Mouse (Mus musculus): ENCODE measurements at regions not wholly inside any gene's neighbourhood (a gene's known extent, or its start where the extent isn't known, plus 50 kb on each side); places are given as distances from the start of the nearest gene placed in this dataset.

- no peak for DNase-seq (ENCODE audit: low spot score in 2 of 2)
Observed at GRCm38 (mm10) chr10:125467503-125467902, 78.2 kb upstream of the Slc16a7 start.

DNA sequence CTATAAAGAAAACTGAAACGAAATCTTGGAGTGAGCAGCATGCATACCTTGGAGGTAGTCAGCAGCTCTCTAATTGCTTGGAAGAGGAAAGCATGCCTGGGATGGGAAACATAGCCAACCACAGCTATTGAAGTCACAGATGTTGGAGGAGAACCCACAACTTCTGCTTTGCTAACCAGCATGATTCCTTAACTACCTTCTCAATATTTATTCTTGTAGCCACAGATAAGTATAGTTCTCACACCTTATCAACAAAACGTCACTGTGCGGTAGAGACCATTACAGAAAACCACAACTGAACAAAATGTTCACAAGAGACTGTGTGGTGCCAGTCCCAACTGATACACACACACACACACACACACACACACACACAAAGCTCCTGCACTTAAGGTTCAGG is 99.1 kb upstream of the Slc16a7 start:
- no peak for DNase-seq (ENCODE audit: low spot score in 2 of 2)

GRCm38 (mm10) chr10:125490395-125490794 is 101.1 kb upstream of the Slc16a7 start:
- DNase-seq (ENCODE audit: low spot score in 2 of 2): no peak

GRCm38 (mm10) chr10:125494489-125494888 is 105.2 kb upstream of the Slc16a7 start:
- DNase-seq (ENCODE audit: low spot score in 2 of 2): no peak

DNA sequence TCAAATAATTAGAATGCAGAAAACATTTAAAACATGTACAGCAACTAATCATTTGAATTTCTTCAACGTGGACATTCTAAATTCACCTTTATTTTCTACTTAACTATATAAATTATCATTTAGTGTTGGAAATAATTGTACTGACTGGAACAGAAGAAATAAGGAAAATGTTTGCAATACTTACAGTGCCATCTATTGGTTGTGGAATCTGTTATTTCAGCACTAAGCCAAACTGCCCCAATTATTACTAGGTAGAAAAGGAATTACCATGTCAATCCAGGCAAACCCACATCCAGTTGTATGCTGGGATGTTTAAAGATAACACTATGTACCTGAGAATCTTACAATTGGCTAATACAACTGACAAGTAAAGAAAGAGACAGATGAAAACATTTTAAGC is 109.1 kb upstream of the Slc16a7 start:
- DNase-seq (ENCODE audit: low spot score in 2 of 2): no peak

GRCm38 (mm10) chr10:125500338-125500737 is 111.1 kb upstream of the Slc16a7 start:
- no peak for DNase-seq (ENCODE audit: low spot score in 2 of 2)

DNA sequence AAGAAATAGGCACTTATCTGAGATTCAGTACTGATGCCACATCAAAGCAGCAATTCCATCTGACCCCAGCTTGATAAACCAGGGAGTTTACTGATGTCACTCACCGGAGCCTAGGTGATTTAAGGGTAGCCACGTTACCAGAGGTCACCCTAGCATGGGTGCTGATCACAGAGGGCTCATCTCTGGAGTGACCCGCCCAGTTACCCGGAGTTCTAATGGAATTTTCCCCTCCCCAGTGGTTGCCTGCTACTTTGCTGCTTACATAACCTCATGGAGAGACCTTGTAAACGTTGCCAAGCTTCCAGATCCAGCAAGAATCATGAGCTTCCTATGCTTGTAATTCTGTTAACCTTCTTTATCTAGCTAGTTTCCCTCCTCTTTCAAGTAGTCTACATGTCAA is 125.8 kb upstream of the Slc16a7 start:
- DNase-seq (ENCODE audit: low spot score in 2 of 2): no peak

GRCm38 (mm10) chr10:125530876-125531275 is 141.6 kb upstream of the Slc16a7 start:
- no peak for DNase-seq (ENCODE audit: low spot score in 2 of 2)

DNA sequence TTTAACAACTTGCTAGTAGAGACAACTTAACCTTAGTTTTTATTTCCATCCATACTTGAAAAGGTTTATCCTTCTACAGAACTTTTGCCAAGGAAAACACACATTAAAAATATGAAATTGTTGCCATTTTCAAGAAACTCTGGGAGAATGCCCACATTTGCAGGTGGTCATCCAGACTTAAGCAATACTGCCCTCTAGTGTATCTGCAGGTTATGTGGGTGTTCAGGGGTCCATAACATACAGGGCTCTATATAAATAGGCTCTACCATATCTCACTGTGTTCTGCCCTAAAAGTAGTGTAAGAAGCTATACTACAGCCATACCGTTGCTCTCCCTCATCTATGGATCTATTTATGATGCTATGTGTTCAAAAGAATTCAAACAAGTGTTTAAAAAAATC is 149.1 kb upstream of the Slc16a7 start:
- DNase-seq (ENCODE audit: low spot score in 2 of 2): no peak

- DNase-seq (ENCODE audit: low spot score in 2 of 2): no peak
Observed at GRCm38 (mm10) chr10:125586489-125587147, 197.4 kb upstream of the Slc16a7 start.

DNA sequence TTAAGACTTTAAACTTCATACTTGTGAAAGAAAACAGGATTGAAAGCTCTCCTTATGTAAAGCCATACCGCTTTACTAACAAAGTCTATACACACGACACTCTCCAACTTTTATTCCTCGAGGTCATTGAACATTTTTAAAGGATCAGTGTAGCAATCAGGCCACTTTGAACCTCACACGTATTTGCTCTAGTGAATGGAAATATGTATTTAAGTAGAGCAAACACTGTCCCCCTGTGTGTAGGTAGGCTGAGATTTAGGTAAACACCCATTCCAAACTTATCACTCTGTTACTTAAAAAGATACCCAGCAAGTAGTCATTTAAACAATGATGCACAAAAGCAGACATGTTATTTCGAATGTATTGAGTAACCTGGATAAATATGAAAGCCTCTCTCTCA is 203.7 kb upstream of the Slc16a7 start:
- no peak for DNase-seq (ENCODE audit: low spot score in 2 of 2)

GRCm38 (mm10) chr10:125607787-125608617 is 218.7 kb upstream of the Slc16a7 start:
- DNase-seq (ENCODE audit: low spot score in 2 of 2): no peak

DNA sequence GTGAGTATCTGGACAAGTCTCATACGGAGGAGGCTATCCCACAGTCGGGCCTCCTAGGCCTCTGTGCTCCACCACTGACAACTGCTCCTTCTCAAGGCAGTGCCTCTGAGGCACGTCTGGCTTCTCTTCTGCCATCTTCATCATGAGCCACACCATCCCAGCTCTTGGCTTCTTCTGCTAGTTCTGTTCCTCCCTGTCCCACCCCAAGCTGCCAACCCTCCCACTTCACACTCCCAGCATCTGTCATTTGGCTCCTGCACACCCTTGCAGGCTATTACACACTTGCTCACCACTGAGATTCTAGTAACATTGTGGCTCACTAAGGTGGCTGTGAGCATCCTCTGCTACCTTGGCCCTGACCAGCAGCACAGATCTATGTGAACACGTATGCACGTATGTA is 221.1 kb upstream of the Slc16a7 start:
- DNase-seq (ENCODE audit: low spot score in 2 of 2): peak; percentile 1 to 16

DNA sequence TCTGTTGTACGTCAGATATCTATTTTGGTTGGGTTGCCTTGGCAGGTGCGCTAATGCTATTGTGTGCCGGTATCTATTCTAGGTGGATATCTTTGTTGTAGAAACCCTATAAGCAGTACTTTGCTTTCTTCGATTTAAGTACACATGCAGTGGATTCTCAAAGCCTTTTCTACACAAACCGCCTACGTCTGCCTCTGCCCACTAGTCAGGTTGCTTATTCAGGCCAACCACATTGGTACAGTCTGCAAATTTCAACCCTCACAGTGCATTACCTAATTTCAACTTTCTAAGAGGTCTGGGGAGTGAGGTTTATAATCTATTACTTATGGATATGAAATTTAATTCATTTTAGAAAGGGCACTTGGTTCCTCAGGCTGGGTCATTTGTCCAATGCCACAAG is 223.5 kb upstream of the Slc16a7 start:
- DNase-seq (ENCODE audit: low spot score in 2 of 2): peak in 1 of 2 experiments; percentile 7

GRCm38 (mm10) chr10:125621376-125621775 is 232.1 kb upstream of the Slc16a7 start:
- DNase-seq (ENCODE audit: low spot score in 2 of 2): no peak

GRCm38 (mm10) chr10:125623836-125624235 is 234.6 kb upstream of the Slc16a7 start:
- DNase-seq (ENCODE audit: low spot score in 2 of 2): no peak

DNA sequence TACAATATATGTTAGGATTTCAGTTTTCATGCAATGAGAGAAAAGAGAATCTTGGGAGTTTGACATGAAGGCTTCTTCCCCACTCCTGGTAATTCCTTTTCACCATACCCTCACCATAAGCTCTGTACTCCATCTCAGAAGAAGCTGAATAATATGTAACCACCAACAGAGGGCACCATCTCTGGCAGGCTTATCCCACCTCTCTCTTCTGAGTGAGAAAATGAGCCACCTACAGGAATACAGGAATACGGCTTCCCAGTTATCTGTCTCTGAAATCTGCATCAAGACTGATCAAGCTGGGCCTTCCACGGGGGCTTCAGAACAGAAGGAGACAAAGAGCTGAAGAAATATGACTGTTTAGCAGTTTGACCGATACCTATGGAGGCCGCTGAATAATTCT is 278.6 kb upstream of the Slc16a7 start:
- DNase-seq (ENCODE audit: low spot score in 2 of 2): no peak

GRCm38 (mm10) chr10:125673637-125674036 is 284.4 kb upstream of the Slc16a7 start:
- no peak for DNase-seq (ENCODE audit: low spot score in 2 of 2)

DNA sequence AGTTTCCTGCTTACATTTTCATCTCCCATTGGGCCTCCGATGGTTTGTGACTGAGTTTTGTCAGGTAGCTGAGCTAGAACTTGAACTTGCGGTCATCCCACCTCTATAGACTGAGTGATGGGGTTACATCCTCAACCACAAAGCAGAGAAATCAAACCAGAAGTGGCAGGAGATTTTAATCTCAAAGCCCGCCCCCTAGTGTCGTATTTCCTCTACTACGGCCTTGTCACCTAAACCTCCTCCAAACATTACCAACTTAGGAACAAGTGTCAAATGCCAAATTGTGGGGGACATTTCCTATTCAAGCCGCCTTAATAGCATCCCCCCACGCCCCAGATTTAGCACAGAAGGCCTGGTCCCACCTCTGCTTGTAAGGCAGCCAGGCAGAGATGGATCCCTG is 286.3 kb upstream of the Lrig3 start:
- no peak for DNase-seq (ENCODE audit: low spot score in 2 of 2)

- DNase-seq (ENCODE audit: low spot score in 2 of 2): no peak
Observed at GRCm38 (mm10) chr10:125685130-125685529, 280.8 kb upstream of the Lrig3 start.

GRCm38 (mm10) chr10:125693505-125693904 is 272.5 kb upstream of the Lrig3 start:
- DNase-seq (ENCODE audit: low spot score in 2 of 2): peak; percentile 1 to 10

- no peak for DNase-seq (ENCODE audit: low spot score in 2 of 2)
Observed at GRCm38 (mm10) chr10:125696159-125696558, 269.8 kb upstream of the Lrig3 start.

GRCm38 (mm10) chr10:125725077-125725680 is 240.8 kb upstream of the Lrig3 start:
- peak; percentile 29 to 61 for DNase-seq (ENCODE audit: low spot score in 2 of 2)
